Mouse (Mus musculus) stomach, embryonic 14.5 days (tissue): ENCODE data around the gene Hist1h3d. TPM values are rescaled to one million over a fixed set of nuclear protein-coding genes. Genes with fewer than 3 reads are reported as not detected.

Experiments
- ATAC-seq: fragments of 200-750 bp; cut with Nextera tagmentation; 2 replicates; pipeline ENCODE4 v1.8.0; 2017; ENCODE audit warnings: low read depth, moderate TSS enrichment; ENCODE audit not compliant: insufficient number of reproducible peaks, insufficient read depth, low FRiP score
- H3K27ac ChIP-seq: fragments of 300-500 bp; sonication (generic); 2 replicates; pipeline ENCODE4 v1.5.1; 2014; ENCODE audit warnings: mild to moderate bottlenecking, low read length, moderate library complexity, mixed read lengths
- H3K27me3 ChIP-seq: fragments of 300-500 bp; sonication (generic); 2 replicates; pipeline ENCODE4 v1.6.1; 2014; ENCODE audit warnings: low read length, control low read depth, mixed read lengths; ENCODE audit not compliant: control insufficient read depth, insufficient read depth
- H3K36me3 ChIP-seq: fragments of 300-500 bp; sonication (generic); 2 replicates; pipeline ENCODE4 v1.6.1; 2014; ENCODE audit warnings: mild to moderate bottlenecking, control low read depth, low read length, moderate library complexity, mixed read lengths; ENCODE audit not compliant: control insufficient read depth, insufficient read depth
- H3K4me1 ChIP-seq: fragments of 300-500 bp; sonication (generic); 2 replicates; pipeline ENCODE4 v1.6.1; 2014; ENCODE audit warnings: low read length, control low read depth, mixed read lengths; ENCODE audit not compliant: control insufficient read depth, insufficient read depth
- H3K4me2 ChIP-seq: fragments of 300-500 bp; sonication (generic); replicated peaks from 2 replicates; pipeline ENCODE4 v1.6.1; 2014; ENCODE audit warnings: low read depth, low read length, control low read depth
- H3K4me3 ChIP-seq: fragments of 300-500 bp; sonication (generic); 2 replicates; pipeline ENCODE4 v1.5.1; 2014; ENCODE audit warnings: low read depth, low read length, control low read depth
- H3K9ac ChIP-seq: fragments of 300-500 bp; sonication (generic); replicated peaks from 2 replicates; pipeline ENCODE4 v1.6.1; 2014; ENCODE audit warnings: low read depth, mild to moderate bottlenecking, control low read depth, low read length, moderate library complexity, mixed read lengths
- H3K9me3 ChIP-seq: fragments of 300-500 bp; sonication (generic); 2 replicates; pipeline ENCODE4 v1.6.1; 2016; ENCODE audit warnings: low read depth, low read length, control low read depth; ENCODE audit not compliant: control insufficient read depth
- WGBS: fragments of 180-500 bp; shearing (Covaris S2); extraction: QIAGEN DNeasy Blood & Tissue Kit; methylation state at CpG from one replicate; pipeline ENCODE4 v1.1.7; 2014; 5-methylcytosine and 5-hydroxymethylcytosine counted together
- polyA plus RNA-seq: library from polyadenylated mRNA; unstranded; fragments of >200 nt; fragmentation: Nextera tagmentation; extraction: Ambion mirVana; gene quantifications from 2 replicates; pipeline ENCODE4 v1.2.1, GENCODE M21; 2014

Hist1h3d gene
- polyA plus RNA-seq, 1 experiment from 2014 or later: 16.2 TPM

GRCm38 (mm10) chr13:23595622-23596372 lies 20.2 kb downstream of the Hist1h3d start:
- no peak for ATAC-seq
- no peaks in the 10 kb centered on the region for H3K27me3 ChIP-seq
- no peak overlapping the region for H3K4me3 ChIP-seq
- H3K9ac ChIP-seq: no peak overlapping the region
- no peak overlapping the region for H3K27ac ChIP-seq
- no peaks in the 10 kb centered on the region for H3K36me3 ChIP-seq
- H3K4me1 ChIP-seq: no peaks in the 10 kb centered on the region
- no peaks in the 10 kb centered on the region for H3K9me3 ChIP-seq
- no peak overlapping the region for H3K4me2 ChIP-seq
- WGBS: 81% methylated on average over 7 of the region's 7 CpGs

- Histone ChIP-seq H3K27ac (no peak overlapping the region), H3K36me3 (no peaks in the 10 kb centered on the region), H3K4me2 (no peak overlapping the region), H3K27me3 (no peaks in the 10 kb centered on the region), H3K9me3 (no peaks in the 10 kb centered on the region), H3K9ac (no peak overlapping the region), H3K4me3 (no peak overlapping the region), H3K4me1 (no peaks in the 10 kb centered on the region)
- WGBS: 7% methylated on average over 9 of the region's 9 CpGs
- no peak for ATAC-seq
Measured at GRCm38 (mm10) chr13:23597957-23598356, 22.4 kb downstream of the Hist1h3d start.

GRCm38 (mm10) chr13:23603182-23603699 lies 27.7 kb downstream of the Hist1h3d start:
- Histone ChIP-seq H3K4me1 (no peaks in the 10 kb centered on the region), H3K27me3 (no peaks in the 10 kb centered on the region), H3K36me3 (no peaks in the 10 kb centered on the region), H3K9me3 (no peaks in the 10 kb centered on the region), H3K9ac (no peak overlapping the region), H3K27ac (no peak overlapping the region), H3K4me2 (no peak overlapping the region), H3K4me3 (no peak overlapping the region)
- ATAC-seq: no peak
- 73% methylated on average over 7 of the region's 7 CpGs for WGBS

- H3K36me3 ChIP-seq: no peaks in the 10 kb centered on the region
- WGBS: 76% methylated on average over 3 of the region's 3 CpGs
- no peak overlapping the region for H3K4me3 ChIP-seq
- no peak overlapping the region for H3K27ac ChIP-seq
- H3K9ac ChIP-seq: no peak overlapping the region
- no peak overlapping the region for H3K4me2 ChIP-seq
- no peaks in the 10 kb centered on the region for H3K4me1 ChIP-seq
- H3K27me3 ChIP-seq: no peaks in the 10 kb centered on the region
- no peaks in the 10 kb centered on the region for H3K9me3 ChIP-seq
- ATAC-seq: no peak
Measured at GRCm38 (mm10) chr13:23604452-23604851, 28.9 kb downstream of the Hist1h3d start.

GRCm38 (mm10) chr13:23605052-23605451 lies 29.5 kb downstream of the Hist1h3d start:
- H3K27me3 ChIP-seq: no peaks in the 10 kb centered on the region
- no peak overlapping the region for H3K9ac ChIP-seq
- H3K27ac ChIP-seq: no peak overlapping the region
- WGBS: 95% methylated on average over 3 of the region's 3 CpGs
- H3K36me3 ChIP-seq: no peaks in the 10 kb centered on the region
- no peak overlapping the region for H3K4me3 ChIP-seq
- ATAC-seq: no peak
- no peak overlapping the region for H3K4me2 ChIP-seq
- H3K4me1 ChIP-seq: no peaks in the 10 kb centered on the region
- H3K9me3 ChIP-seq: no peaks in the 10 kb centered on the region

GRCm38 (mm10) chr13:23609209-23609608 lies 33.6 kb downstream of the Hist1h3d start:
- H3K4me1 ChIP-seq: no peaks in the 10 kb centered on the region
- no peak overlapping the region for H3K27ac ChIP-seq
- H3K9ac ChIP-seq: no peak overlapping the region
- no peak overlapping the region for H3K4me3 ChIP-seq
- ATAC-seq: no peak
- H3K36me3 ChIP-seq: no peaks in the 10 kb centered on the region
- 84% methylated on average over 4 of the region's 4 CpGs for WGBS
- no peaks in the 10 kb centered on the region for H3K9me3 ChIP-seq
- H3K27me3 ChIP-seq: no peaks in the 10 kb centered on the region
- no peak overlapping the region for H3K4me2 ChIP-seq

- Histone ChIP-seq H3K9ac (no peak overlapping the region), H3K4me1 (no peaks in the 10 kb centered on the region), H3K9me3 (no peaks in the 10 kb centered on the region), H3K27me3 (no peaks in the 10 kb centered on the region), H3K4me3 (no peak overlapping the region), H3K36me3 (no peaks in the 10 kb centered on the region), H3K27ac (no peak overlapping the region), H3K4me2 (no peak overlapping the region)
- no peak for ATAC-seq
Measured at GRCm38 (mm10) chr13:23609844-23610243, 34.3 kb downstream of the Hist1h3d start.

GRCm38 (mm10) chr13:23610393-23610792 lies 34.8 kb downstream of the Hist1h3d start:
- Histone ChIP-seq H3K4me3 (no peak overlapping the region), H3K27ac (no peak overlapping the region), H3K9ac (no peak overlapping the region), H3K36me3 (no peaks in the 10 kb centered on the region), H3K4me1 (no peaks in the 10 kb centered on the region), H3K27me3 (no peaks in the 10 kb centered on the region), H3K4me2 (no peak overlapping the region), H3K9me3 (no peaks in the 10 kb centered on the region)
- WGBS: 71% methylated on average over 2 of the region's 2 CpGs
- ATAC-seq: no peak

- no peak overlapping the region for H3K9ac ChIP-seq
- 87% methylated on average over 3 of the region's 3 CpGs for WGBS
- no peak overlapping the region for H3K27ac ChIP-seq
- no peak overlapping the region for H3K4me3 ChIP-seq
- no peaks in the 10 kb centered on the region for H3K4me1 ChIP-seq
- H3K9me3 ChIP-seq: no peaks in the 10 kb centered on the region
- H3K27me3 ChIP-seq: no peaks in the 10 kb centered on the region
- ATAC-seq: no peak
- no peak overlapping the region for H3K4me2 ChIP-seq
- H3K36me3 ChIP-seq: no peaks in the 10 kb centered on the region
Measured at GRCm38 (mm10) chr13:23611638-23612037, 36.1 kb downstream of the Hist1h3d start.
